Mouse (Mus musculus) monocyte, adult 2 months (primary cell): ENCODE data around the gene Rab11b.

Experiments
- DNase-seq, 2 experiments: peaks; one replicate each; pipeline ENCODE4 v3.0.0; 2022; ENCODE audit warnings: low spot score in 2 of 2, low read depth in 1 of 2

The Rab11b gene

GRCm38 (mm10) chr17:33718384-33718881, 41.9 kb downstream of the Rab11b start, which contains the start of gene March2:
March2 (minus strand) TSS chr17:33718670.
- DNase-seq: peak; percentile 91 to 93

GRCm38 (mm10) chr17:33717982-33718381, 42.3 kb downstream of the Rab11b start:
- no peak for DNase-seq

- no peak for DNase-seq
These were observed 43.1 kb downstream of the Rab11b start for GRCm38 (mm10) chr17:33717246-33717645.

GRCm38 (mm10) chr17:33714779-33715178, 45.6 kb downstream of the Rab11b start:
- no peak for DNase-seq

- DNase-seq: no peak
These were observed 47.1 kb downstream of the Rab11b start for GRCm38 (mm10) chr17:33713271-33713670.

- DNase-seq: no peak
These were observed 50.5 kb downstream of the Rab11b start for GRCm38 (mm10) chr17:33709834-33710233.

GRCm38 (mm10) chr17:33703091-33703490, 57.2 kb downstream of the Rab11b start:
- DNase-seq: no peak

- DNase-seq: no peak
These were observed 58.2 kb downstream of the Rab11b start for GRCm38 (mm10) chr17:33702178-33702577.

GRCm38 (mm10) chr17:33695471-33695870, 64.9 kb downstream of the Rab11b start:
- DNase-seq: no peak
